Mouse (Mus musculus) adrenal gland, adult (tissue): Measurements from ENCODE around the gene Triap1.
"Not testable (repeated sequence)": the region's sequence is repeated elsewhere in the genome, so short reads cannot be mapped to it uniquely, and the experiment has no call there.

Experiments used
- DNase-seq, 2 experiments: peaks; one replicate each; pipeline ENCODE4 v3.0.0; 2022 to 2023; ENCODE audit warnings: low spot score in 1 of 2; ENCODE audit not compliant: inconsistent age in 2 of 2

Triap1 gene

DNA sequence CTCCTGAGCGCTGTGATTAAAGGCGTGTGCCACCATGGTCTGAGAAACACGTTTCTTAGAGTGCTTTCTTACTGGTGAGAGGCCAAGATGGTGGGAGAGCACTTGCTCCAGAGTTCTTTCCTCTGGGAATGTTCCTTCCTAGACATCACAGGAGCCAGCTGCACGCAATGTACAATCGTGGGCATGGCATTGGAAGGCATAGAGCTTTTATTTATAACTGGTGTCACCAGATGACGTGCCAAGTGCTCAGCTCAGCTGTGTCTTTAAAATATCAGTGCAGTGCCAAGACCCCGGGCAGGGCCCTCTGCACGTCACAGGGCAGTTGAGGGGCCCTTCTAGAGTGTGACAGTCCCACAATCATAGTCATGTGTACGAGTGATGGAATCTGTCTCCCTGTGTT, 10.1 kb upstream of the Triap1 start:
- DNase-seq = no peak

DNA sequence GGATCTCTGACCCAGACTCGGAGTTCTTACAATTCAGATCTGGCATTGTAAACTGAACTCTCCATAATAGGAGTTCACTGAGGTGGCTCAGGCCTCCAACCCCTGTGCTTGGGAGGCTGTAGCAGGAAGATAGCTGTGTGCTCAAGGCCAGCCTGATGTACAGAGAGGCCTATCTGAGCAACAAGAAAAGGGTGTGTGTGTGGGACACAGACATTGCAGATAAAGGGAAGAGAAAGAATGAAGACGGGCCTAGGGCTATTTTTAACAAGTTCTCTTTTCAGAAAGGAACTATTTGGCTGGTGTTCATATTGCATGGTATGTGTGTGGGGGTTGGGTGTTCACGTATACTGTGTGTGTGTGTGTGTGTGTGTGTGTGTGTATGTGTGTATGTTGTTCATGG, 7.4 kb upstream of the Triap1 start:
- no peak for DNase-seq

DNA sequence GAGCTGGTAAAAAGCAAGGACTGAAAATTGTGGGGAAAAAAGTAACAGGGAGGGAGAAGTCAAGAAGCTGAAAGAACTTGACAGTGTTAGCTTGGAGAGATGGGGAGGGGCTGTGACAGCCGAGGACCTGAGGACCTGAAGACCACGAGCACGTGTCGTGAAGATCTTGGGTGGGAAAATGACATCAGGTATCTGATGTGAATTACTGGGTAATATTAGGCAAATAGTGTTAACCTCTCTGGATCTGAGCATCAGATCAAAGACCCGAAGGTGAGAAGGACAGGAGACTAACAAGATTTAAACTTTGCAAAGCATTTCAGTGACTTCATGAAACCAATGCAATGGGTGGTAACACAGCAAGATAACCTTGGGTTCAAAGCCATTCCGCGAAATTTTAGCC, 1.0 kb upstream of the Triap1 start:
- no peak for DNase-seq

DNA sequence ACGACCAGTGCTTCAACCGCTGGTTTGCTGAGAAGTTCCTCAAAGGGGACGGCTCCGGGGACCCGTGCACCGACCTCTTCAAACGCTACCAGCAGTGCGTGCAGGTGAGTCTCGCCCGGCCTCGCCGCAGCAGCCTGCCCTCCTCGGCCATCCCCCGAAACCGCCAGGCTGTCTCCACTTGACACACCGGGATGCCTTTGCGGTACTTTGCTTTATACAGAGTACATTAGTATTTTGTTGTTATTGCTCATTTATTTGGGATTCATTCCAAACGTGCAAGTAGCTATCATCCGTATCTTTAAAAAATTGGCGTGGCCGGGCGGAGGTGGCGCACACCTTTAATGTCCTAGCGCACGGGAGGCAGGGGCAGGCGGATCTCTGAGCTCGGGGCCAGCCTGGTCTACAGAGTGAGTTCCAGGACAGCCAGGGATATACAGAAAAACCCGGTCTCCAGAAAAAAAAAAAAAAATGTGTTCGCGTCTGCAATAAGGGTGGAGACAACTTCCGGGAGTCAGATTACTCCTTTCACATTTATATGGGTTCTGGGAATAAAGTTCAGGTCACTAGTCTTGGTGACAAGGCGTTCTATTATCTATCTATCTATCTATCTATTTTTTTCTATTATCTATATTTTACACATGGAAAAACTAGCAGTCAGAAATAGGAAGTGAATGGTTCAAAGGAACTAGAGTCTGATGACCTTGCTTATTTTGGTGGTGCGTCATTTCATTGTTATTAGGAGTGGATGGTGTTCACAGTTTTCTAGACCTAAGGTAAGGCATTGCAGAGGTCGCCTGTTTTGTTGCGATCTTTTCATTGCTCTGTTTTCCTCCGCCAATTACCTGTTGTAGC, 515 bp downstream of the Triap1 start:
- no peak for DNase-seq

DNA sequence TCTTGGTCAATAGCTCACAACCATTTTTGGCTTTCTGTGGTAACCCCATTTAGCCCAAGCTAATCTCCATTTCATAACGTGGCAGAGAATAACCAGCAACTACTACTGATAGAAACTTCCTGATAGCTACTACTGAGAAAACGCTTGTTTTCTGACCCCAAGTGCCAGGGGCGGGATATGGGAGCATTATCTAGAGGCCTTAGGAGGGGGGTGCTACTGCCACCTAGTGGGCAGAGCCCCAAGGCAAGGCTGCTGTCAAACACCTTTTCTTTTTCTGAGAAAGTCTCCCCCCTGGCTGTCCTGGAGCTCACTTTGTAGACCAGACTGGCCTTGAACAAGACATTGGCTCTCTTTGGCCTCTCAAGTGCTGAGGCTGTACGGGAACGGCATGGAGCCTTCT, 6.5 kb downstream of the Triap1 start:
- DNase-seq = peak; percentile 86 to 94

DNA sequence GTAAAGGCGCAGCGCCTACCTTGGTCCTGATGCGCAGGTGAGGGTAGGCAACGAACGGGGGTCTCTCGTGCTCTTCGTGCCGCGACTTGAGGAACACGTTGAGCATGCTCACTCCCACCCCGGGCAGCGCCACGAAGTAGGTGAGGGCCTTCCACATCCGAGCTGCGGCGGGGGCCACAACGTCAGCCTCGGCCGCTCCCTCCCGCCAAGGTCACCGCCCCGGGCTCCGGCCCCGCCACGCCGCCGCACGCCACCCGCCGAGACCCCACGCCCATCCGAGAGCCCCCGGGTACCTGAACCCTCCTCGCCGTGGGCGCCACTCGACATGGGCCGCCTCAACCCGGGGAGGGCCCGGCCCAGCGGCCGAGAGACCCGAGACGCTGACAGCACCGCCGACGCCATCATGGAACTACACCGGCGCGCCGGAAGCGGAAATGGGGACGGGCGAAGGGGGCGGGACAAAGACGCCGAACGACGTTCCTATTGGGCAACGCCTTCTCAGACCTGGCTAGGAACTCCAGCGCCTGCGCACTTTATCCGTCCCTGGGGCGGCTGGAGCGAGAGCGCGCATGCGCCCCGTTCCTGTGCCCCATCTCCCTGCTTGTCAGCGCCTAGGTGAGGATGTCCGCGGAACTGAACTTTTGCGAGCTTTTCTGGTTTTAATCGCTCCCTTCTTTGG, 7.7 kb downstream of the Triap1 start, which contains the start of gene Cox6a1:
TSS of gene Cox6a1 (minus strand) at position 436 of the 679 bp plus-strand sequence.
- DNase-seq = peak; percentile 99

DNA sequence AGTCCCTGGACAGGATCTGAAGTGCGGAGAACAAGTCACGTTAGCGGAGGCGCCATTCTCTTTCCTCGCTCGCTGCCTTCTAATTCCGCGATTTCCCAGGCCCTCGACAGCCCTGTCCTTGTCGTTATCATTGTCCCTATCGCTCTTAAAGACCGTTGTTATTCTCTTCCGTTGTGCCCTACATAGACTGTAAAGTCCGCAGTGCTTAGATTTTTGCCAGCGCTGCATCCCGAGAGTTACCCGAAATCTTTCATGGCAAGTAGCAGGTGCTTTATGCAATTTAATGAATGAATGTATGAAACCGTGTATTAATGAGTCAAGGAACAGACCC, 8.2 kb downstream of the Triap1 start:
- no peak for DNase-seq

DNA sequence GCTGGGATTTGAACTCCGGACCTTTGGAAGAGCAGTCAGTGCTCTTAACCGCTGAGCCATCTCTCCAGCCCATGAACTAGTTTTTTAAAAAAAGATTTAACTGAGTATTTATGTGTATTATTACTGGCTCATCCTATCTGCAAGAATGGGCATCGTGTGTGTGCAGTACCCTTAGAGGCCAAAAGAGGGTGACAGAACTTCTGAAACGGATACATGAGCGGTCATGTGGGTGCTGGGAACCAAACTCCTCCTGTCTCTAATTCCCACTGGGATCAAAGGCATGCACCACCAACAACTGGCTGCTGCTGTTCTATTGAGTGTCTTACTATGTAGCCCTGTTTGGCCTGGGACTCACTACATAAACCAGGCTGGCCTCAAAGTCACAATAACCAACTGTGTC, 10.3 kb downstream of the Triap1 start:
- no peak for DNase-seq

DNA sequence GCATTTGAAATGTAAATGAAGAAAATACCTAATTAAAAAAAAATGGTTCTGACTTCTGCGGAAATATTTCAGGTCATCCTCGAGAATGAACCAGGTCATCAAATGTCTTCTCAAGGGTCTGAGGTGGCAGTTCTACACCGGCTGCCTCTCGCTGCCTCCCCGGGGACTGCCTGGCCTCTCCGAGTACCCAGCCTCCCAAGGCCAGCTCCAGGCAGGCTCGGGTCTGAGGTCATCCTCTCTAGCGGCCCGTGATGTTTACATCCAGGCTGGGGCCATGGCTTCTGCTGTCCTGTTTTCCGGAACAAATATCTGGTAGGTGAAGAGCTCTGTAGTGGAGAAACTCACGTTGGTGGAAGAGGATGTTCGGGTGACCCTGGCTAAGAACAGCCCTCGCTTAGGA, 14.0 kb downstream of the Triap1 start:
- DNase-seq = no peak

DNA sequence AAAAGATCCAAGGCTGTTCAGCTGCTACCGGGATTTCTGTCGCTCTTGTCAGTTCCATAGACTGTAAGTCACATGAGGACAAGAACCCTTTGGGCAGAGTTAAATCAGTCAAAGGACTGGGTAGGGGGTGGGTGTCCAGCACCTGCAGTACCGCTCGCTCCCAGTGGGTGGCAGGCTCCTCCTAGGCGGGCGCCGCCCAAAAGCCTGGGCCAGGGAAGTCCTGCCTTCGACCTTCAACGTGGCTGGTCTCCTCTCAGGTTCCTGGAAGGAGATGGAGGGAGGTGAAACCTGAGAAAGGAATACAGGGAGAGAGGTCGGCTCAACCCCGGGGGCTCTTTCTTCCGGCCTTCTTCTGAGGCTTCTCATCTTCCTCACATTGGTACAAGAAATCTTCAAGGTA, 17.8 kb downstream of the Triap1 start:
- DNase-seq = peak; percentile 85 to 96

DNA sequence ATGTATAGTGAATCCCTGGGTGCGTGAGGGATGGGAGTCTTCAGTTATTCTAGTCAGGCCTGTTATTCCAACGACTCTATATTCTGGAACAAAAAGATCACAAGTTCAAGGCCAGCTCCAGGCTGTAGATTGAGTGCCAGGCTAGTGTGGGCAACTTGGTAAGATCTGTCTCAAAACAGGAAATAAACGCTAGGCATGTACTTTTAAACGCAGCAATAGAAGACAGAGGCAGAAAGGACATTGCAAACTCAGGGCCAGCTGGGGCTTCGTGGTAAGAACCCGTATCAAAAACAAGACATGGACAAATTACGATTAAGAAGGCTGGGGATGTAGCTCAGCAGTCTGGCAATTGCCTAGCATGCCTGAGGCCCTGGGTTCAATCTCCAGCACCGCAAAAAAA, 18.4 kb downstream of the Triap1 start:
- no peak for DNase-seq

DNA sequence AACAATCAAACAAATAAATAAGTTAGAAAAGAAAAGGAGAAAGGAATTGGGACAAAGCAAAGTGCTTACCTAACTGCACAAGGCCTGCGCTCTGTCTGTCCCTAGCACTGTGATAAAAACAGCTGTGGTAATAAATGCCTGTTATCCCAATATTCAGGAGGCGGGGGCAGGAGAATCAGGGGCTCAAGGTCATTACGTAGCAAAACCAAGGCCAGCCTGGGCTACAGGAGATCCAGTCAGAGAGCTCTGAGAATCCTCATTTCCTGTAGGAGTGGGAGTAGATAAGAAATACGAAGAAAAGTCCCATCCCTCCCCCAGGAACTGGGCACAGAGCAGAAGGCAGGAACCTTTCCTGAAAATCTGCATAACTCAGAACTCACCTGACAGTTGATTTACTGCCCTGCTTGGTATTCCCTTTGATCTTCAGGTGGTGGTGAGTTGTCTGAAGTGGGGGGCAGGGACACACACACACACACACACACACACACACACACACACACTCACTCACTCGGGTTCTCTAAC, 18.9 kb downstream of the Triap1 start:
- DNase-seq = peak; percentile 38 to 53

DNA sequence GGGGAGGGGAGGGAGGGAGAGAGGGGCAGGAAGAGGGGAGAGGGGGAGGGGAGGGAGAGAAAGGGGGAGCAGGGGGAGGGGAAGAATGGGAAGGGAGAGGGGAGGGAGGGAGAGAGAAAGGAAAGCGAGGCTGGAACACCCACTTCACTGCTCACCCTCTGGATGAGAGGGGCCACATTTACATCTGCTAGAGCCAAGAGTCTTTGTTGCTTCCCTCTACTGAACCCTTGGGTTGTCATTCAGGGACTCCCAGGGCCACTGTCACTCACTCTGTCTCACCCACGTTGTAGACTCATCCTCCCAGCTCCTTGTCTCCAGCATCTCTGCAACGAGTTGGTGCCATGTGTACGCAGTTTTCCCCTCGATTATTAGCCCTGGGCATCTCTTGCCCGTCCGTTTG, 21.2 kb downstream of the Triap1 start:
- no peak for DNase-seq

DNA sequence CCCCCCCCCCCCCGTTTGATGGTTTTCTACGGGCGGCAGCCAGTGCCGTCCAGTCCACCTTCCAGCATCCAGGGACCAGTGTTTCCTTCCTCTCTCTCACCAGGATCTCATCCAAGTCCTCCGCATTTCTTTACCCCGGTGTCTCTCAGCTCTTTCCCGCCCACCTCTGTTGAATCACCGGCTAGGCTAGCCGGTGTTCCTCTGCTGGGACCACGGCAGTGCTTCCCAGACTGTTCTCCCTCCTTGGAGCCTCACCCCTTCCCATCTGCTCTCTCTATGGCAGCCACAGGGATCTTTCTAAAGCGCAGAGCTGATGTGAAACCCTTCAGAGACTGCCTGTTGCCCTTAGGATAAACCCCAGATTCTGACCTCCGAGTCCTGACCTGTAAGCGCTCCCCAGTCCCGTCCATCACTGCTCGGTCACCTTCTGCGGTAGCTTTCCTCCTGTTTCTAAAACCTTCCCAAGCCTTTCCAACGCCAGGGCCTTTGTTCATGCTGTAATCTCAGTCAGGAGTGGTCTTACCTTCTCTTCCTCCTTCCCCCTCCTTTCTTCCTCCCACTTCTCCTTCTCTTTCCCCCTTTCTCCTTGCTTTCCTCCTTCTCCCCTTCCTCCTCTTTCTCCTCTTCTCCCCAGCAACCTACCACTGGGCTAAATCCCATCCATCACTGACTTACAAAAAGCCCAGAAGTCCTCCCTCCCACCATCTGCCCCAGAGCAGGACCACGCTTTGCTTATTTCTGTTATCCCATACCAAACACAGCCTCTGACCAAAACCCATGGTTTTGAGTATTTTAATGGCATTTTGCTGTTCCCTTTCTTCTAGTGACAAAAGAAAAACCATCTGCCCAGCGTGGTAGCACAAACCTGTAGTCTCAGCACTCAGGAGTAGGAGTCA, 22.0 kb downstream of the Triap1 start:
- DNase-seq = no peak

DNA sequence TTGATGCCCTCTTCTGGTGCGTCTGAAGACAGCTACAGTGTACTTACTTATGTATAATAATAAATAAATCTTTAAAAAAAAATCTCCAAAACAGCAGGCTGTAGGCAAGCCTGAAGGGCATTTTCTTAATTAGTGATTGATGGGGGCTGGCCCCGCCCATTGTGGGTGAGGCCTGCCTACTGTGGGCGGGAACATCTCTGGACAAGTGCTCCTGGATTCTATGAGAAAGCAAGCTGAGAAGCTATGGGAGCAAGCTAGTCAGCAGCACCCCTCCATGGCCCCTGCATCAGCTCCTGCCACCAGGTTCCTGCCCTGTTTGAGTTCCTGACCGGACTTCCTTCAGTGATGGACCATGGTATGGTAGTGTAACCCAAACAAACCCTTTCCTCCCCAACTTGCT, 23.8 kb downstream of the Triap1 start:
- no peak for DNase-seq

DNA sequence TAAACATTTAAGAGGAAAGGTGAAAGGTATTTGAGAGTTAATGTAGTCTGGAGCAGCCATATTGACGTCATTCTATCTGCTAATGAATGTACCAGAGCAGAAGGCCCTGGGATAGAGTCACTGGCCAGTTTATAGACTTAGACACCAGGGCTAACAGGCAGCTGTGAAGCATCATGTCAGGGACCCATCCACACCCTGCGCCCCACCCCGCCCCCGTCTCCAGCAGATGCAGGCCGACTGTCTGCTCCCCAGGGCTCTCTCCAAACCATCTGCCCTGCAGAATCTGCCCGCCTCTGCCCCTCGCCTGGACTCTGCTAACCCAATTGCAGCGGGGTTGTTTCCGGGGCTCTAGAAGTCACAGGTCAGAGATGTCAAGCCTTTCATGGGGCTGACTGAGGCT, 30.7 kb downstream of the Triap1 start:
- no peak for DNase-seq

DNA sequence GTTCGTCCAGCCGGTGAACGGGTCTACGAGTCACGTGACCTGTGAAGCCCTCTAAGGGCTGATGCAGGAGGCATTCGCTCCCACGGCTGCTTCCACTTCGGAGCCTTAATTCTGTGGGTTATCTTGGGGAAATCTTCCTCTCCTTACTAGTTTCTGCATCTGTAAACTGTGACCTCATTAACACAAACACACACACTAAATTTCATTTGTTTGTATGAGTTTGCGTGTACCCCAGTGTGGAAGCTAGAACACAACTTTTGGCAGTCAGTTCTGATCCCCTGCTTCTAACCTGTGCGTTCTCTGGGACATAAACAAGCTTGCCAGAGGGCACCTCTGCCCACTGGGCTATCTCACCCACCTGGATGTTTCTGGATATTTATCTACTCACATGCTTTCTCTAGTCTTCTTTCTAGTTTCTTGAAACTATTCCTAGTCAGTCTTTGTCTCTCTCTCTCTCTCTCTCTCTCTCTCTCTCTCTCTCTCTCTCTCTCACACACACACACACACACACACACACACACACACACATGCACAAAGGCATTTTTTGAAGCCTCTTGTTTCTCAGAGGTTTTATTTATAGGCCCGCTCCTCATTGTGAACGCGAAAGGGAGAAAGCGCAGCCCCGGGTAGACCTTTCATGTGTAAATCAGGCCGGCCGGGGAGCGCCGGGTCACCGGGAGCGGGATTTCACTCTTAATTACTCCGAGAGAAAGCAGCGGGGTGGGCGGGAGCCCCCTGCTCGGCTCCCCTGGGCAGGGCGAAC, 32.6 kb downstream of the Triap1 start:
- DNase-seq = no peak

DNA sequence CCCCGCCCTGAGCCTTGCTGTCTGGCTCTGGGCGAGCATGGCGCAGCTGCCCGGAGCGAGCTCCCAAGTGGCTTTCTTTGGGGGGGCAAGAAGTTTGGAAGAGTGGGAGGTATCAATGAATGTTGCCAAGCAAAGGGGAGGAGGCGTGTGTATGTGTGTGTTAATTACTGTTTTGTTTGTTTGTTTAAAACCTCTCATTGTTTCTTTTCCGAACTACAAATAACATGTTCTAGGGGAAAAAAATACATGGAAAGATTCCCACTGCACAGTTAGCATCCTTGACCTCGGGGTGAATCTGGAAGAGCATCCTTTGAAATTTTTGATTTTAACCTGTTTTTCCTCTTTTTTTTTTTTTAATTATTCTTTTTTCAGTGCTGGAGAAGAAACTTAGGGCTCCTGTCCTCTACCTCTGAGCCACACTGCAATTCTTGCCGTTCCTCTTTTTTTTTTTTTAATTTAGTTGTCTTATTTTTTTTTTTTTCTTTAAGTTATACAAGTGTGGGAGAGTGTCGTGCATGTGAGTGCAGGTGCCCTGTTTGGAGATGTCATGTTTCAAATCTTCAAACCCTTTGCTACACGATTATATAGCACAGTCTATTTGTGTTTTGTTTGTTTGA, 33.3 kb downstream of the Triap1 start:
- no peak for DNase-seq

DNA sequence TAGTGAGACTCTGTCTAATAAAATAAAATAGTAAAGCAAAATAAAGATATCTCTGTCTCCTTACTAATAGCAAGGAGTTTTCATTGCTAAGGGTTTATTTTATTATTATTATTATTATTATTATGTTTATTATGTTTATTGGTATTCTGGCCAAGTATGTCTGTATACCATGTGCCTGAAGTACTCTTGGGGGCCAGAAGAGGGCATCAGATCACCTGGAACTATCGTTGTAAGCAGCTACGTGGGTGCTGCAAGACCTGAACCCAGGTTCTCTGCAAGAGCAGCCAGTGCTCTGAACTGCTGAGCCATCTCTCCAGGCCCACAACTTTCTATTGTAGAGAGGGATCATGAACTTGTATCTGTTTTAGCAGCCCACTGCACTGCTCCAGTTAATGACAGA, 34.4 kb downstream of the Triap1 start:
- no peak for DNase-seq

DNA sequence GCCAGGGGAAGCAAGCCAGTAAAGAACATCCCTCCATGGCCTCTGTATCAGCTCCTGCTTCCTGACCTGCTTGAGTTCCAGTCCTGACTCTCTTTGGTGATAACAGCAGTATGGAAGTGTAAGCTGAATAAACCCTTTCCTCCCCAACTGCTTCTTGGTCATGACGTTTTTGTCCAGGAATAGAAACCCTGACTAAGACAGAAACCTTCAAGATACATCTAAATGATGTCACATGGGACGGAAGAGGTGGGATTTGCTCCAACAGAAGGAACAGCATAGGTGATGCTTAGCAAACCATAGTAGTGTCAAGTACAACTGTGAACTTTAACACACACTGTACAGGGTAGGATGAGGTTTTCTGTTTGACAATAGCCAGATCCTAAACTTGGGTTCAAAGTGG, 37.9 kb downstream of the Triap1 start:
- not testable (repeated sequence) for DNase-seq
